Mouse (Mus musculus): ENCODE data around the gene Sema4b.

The Sema4b gene

DNA sequence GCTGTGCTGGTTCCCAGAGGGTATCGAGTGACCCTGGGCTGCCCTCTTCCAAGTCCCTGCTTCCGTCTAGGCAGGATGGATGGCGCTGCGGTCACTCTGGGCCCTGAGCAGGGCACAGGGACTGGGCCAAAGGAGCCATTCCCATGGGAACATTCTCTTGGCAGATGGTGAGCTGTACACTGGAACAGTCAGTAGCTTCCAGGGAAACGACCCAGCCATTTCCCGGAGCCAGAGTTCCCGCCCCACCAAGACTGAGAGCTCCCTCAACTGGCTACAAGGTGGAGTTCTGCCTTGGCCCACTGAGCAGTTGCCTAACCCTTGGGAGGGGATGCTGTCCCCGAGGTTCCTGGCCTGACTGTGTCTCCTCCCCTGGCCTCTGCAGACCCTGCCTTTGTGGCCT is 29.9 kb downstream of the Sema4b start:
- no peak for DNase-seq (ENCODE audit: low spot score)

DNA sequence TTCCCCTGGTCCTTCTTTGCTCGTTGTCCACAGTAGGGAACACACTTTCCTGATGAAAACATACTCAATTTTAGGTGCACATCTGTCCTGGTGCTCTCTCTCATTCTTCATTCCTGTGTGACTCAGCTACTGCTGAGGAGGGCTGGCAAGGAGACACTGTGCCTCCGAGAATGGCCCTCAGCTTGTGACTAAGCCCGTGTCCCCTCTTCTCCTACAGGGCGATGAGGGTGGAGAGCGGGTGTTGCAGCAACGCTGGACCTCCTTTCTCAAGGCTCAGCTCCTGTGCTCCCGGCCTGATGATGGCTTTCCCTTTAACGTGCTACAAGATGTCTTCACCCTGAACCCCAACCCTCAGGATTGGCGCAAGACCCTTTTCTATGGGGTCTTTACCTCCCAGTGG is 32.0 kb downstream of the Sema4b start:
- no peak for DNase-seq (ENCODE audit: low spot score)

DNA sequence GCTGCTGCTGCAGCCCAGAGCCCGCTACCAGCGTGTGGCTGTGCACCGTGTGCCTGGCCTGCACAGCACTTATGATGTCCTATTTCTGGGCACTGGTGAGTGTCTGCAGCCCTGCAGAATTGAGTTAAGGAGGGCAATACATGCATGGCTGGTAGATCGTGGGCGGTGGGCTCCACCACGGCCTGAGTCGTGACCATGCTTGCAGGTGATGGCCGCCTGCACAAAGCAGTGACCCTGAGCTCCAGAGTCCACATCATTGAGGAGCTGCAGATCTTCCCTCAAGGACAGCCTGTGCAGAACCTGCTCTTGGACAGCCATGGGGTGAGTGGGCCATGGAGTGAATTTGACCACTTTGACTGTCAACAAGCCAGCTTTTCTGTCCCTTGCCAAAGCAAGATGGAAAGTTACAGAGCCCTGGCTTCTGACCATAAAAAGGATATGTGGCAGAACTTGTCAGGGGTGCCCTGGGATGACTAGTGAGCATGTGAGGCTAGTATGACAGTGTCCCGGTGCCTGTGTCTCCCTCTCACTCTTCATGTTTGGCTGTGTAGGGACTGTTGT is 33.7 kb downstream of the Sema4b start:
- no peak for DNase-seq (ENCODE audit: low spot score)

DNA sequence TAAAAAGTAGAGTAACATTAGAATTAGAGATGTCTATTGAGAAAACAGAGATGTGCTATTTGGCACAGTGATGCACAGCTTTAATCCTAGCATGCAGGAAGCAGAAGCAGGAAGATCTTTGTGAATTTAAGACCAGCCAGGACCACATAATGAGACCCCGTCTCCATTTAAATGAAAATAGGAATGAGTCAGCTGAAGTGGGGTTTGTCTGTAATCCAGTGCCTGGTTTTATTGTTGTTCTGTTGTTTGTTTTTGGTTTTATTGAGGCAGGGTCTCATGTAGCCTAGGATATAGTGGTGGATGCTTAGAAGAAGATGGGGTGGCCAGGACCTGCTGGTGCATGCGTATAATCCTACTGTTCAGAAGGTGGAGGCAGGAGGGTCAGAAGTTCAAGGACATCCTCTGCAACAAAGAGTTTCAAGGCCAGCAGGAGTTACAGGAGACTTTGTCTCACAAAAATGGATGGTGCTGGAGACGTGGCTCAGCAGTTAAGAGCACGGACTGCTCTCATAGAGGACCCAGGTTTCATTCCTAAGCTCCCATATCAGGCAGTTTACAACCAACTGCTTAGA is 34.6 kb downstream of the Sema4b start:
- no peak for DNase-seq (ENCODE audit: low spot score)

DNA sequence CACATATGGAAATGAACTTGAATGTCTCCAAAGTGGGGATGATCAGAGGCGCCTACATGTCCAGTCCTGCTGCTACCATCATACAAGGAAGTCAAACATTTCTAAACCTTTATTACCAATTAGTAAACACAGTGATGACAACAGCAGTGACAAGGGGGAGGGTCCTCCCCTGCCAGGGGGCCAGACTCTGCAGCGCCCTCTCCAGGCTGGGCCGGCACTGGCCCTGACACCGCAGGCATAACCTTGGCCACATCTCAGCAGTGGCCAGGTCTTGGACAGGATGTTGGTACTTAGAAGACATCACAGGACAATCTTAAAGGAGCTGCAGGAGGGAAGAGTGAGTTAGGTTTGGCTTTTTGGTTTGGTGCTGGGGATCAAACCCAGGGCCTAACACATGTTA is 40.4 kb downstream of the Sema4b start:
- DNase-seq (ENCODE audit: low spot score), result no peak

DNA sequence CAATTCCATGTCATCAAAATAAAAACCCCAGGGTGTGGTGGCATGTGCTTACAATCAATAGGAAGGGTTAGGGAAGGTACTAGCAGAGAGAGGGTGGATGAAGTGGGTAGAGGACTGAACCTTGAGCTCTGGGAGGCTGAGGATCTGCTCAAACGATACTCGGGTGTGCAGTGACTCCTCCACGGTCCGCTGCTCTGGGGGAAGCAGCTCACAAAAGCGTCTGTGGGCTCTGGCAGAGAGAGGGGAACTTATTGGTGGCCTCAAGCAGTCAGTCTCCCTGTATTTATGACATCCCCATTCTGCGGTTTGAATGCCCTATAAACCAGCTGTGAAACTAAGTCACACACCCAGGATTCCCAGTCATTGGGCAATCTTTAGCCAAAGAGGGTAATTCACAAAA is 43.6 kb downstream of the Sema4b start:
- DNase-seq (ENCODE audit: low spot score), result no peak

DNA sequence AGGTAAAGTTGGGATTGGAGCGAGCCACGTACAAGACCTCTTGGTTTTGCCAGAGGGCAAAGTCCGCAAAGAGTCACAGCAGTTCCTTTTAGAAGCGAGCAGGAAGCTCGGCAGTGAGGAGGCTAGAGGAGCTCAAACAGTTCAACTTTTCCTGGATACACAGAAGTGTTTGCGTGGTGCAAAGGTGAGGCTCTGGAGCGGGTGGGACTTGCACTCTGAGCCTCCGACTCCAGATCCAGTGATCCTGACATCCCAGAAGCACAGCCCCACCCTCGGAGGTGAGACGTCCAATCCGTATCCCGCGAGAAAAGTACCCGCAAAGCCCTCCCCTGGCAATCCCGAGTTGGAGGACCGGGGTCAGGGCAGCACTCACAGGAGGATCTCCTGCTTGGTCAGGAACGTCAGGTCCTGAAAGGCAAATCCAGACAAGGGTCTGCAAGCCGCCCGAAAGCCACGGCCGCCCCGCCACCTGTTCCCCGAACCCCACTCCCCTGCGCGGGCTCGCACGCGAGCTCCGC is 45.4 kb downstream of the Sema4b start:
- DNase-seq (ENCODE audit: low spot score), result no peak

DNA sequence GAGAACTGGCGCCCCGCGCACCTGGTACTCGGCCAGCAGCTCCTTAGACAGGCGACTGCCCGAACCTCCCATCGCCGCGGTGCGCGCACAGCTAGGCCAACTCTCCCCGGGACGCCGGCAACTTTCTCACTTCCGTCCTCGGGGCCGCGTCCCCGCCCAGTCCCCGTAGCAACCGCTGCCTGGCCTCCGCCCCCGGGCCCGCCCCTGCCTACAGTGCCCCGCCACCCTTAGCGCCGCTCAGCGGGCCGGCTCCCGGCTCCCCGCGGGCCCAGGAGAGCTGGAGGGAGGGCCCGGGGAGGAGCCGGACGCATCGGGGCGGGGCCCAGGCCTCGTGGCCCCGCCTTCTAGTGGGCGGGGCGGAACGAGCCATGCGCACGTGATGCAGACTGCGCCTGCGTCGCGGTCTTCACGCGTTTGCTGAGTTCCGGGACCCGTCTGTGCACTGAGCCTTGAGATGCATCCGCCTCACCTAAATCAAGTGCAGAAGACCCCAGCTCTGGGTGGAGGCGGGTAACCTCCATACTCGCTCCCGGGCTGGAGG is 45.9 kb downstream of the Sema4b start, which contains the start of the genes Cib1 and Gdpgp1:
Cib1 (minus strand) TSS at position 325 of the 541 bp plus-strand sequence.
Gdpgp1 (plus strand) TSS at position 377 of the 541 bp plus-strand sequence.
- peak; percentile 98 for DNase-seq (ENCODE audit: low spot score)

DNA sequence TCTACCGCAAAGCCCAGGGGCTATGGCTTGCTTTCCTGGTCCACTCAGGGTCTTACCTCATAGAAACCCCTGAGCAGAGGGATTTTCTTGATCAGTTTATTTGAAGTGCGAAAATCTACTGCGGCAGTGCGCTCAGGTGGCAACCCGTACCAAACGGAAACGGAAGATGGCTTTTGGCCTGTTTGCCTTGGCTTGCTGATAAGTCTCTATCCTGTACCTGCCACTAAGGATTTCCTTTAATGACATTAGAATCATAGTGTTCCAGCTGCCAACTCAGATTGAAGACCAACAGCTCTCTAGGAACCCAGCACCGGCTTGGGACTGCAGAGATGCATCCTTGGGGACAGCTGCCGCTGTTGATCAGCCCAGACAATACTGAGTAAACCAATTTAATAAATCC is 47.2 kb downstream of the Sema4b start:
- DNase-seq (ENCODE audit: low spot score), result no peak

DNA sequence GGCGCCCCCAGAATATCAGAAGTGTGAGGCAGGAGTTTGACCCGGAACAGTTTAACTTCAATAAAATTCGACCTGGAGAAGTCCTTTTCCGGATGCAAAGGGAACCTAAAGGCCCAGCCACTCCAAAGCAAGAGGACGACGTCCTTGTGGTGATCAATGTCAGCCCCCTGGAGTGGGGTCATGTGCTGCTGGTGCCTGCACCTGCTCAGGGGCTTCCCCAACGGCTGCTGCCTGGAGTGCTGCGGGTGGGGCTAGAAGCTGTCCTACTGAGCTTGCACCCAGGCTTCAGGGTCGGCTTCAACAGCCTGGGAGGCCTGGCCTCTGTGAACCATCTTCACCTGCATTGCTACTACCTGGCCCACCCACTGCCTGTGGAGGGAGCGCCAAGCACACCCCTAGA is 51.9 kb downstream of the Sema4b start:
- DNase-seq (ENCODE audit: low spot score), result no peak

DNA sequence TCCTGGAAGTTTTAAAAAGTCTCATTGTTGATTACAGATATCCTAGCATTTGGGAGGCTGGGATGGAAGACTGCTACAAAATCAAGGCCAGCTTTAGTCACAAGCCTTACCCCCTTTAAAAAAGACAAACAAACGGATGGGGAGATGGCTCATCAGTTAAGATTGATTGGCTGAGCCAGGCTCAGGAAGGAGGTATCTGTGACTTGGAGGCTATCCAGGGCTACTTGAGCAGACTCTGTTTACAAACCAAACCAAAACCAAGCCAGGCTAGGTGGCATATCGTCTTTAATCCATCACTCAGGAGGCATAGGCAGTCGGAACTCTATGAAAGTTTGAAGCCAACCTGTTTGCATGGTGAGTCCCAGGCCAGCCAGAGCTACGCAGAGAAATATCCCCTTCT is 55.0 kb downstream of the Sema4b start:
- DNase-seq (ENCODE audit: low spot score), result no peak

DNA sequence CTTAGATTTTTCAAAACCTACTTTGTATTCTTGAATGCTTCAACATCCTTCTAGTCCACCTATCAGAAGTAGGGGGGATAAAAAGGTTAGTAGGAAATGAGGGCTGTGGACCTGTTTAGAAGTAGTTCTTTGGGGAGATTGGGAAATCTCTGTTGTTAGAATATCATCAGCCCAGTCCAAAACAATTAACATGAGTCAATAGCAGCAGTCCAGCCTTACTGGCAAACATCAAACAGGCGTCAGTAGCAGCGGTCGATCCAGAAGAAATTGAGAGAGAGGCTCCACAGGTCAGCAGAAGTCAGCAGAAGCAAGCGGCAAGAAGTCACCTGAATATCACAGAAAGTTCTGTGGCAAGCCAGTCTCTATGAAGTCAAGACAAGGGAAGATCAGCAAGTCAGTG is 58.2 kb downstream of the Sema4b start:
- no peak for DNase-seq (ENCODE audit: low spot score)

DNA sequence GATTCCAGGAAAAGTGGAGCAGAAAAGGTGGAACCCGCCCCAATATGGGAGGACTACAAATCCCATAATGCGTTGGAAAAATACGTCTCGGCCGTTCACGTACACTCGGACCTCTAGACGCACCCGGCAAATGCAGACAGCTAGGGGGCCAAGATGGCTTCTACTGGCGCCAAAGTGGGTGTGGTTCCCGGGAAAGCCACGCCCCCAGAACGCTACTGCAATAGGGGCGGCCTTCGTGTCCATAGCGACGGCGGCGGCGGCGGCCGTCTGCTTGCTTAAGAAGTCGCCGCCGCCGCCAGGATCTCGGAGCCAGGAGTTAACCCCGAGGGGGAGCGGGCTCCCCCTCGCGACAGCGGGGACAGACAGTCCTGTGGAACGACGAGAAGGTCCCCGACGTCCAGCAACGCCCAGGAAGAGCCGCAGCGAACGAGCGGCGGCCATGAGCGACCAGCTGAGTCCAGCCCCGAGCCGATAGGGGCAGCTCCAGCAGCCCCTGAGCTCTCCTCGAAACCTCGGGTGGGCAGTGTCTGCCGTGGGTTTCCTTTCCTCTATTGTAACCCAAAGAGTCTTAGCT is 59.6 kb downstream of the Sema4b start, which contains the start of gene Ttll13:
Ttll13 (plus strand) TSS at position 229 of the 574 bp plus-strand sequence.
- peak; percentile 99 for DNase-seq (ENCODE audit: low spot score)

DNA sequence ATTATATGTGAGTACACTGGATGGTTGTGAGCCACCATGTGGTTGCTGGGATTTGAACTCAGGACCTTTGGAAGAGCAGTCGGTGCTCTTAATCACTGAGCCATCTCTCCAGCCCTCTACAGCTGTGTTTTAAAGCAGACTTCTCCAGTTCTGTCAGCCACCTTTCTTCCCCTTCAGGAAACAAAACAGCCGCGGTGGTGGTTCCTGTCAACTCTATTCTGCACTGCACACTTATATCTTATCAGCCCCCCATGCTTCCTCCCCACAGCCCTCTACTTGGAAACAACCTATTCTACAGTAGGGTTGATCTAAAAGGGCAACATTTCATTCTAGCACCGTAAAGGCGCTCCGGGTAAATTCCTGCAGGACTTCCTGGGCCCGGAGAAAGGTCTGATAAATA is 60.2 kb downstream of the Sema4b start:
- DNase-seq (ENCODE audit: low spot score), result no peak

DNA sequence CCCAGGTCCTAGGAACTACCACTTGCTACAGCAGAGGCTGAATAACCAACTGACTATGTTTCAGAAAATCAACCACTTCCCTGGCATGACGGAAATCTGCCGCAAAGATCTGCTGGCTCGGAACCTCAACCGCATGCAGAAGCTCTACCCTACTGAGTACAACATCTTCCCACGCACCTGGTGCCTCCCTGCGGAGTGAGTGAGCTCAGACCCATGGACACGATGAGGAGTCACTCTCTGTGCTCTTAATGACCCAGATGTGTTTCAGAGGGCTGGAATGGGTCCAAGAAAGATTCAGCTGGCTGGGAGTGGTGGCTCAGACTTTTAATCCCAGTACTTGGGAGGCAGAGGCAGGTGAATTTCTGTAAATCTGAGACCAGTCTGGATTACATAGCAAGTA is 65.8 kb downstream of the Sema4b start:
- no peak for DNase-seq (ENCODE audit: low spot score)

DNA sequence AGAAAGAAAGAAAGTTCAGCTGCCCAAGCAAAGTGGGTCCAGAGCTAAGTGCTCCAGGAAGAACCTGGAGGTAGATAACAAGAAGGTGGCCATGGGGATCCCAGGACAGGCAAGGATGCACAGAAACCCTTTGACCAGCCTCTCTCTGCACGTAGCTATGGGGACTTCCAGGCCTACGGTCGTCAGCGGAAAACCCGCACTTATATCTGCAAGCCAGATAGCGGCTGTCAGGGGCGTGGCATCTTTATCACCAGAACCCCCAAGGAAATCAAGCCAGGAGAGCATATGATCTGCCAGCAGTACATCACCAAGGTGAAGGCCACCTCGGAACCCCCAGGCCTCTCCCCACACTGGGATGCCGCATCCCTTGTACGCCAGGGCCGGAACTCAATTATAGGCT is 66.2 kb downstream of the Sema4b start:
- DNase-seq (ENCODE audit: low spot score), result no peak

DNA sequence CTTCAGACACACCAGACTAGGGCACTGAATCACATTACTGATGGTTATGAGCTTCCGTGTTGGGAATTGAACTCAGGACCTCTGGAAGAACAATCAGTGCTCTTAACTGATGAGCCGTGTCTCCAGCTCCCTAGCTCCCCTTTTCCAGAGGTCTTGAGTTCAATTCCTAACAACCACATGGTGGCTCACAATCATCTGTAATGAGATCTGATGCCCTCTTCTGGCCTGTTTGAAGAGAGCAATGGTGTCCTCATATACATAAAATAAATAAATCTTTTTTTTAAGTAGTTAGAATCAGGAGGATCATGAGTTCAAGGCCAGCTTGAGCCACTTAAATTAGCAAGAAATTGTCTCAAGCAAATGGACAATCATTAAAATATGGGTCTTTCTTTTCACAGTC is 69.3 kb downstream of the Sema4b start:
- DNase-seq (ENCODE audit: low spot score), result no peak

DNA sequence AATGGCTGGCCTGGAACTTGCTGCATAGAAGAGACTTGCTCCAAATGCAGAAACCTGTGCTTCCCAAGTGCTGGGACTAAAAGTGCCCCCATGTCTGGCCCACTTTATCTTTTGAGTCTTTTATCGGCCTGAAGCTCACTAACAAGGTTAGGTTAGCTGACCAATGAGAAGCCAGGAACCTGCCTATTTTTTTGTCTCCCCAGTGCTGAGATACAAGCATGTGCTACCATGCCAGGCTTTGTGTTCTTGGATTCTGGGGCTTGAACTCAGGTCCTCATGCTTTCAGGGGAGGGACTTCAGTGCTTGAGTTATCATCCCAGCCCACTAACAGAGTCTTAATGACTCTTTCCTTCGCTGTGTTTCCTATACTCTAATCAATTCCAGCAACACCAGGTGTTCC is 71.1 kb downstream of the Sema4b start:
- DNase-seq (ENCODE audit: low spot score), result no peak

DNA sequence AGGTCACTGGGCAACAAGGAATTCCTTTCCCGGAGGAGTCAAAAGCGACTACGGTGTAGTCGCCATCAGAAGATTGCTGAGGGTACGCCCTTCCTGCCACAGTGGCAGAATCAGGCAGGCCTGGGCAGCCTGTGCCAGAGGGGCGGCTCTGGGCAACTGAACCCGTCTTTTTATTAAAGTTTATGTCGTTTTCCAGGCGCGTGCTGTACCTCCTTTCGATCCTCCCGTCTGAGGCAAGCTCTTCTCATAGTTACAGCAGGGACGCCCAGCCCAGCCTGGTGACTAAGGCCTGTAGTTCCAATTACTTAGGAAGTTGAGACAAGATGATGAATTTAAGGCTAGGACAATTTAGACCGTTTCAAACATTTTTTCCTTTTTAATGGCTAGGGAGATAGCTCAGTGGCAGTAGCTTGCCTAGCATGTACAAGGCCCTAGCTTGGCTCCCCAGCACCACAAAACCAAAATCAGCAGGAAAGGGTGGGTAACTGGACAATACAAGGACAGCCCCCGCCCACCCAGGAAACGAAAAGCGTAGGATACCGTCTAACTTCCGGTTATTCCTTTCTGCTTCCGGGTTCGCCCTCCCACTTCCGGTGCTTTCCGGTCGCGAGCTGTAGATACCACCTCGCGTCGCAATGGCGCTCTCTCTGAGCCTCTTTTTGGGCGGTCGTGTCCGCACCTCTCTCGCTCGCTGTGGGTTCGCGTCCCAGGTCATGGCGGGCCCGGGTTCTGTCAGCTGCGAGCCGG is 74.2 kb downstream of the Sema4b start, which contains the start of gene Ngrn:
Ngrn (plus strand) TSS at position 591 of the 747 bp plus-strand sequence.
- DNase-seq (ENCODE audit: low spot score), result peak; percentile 88

DNA sequence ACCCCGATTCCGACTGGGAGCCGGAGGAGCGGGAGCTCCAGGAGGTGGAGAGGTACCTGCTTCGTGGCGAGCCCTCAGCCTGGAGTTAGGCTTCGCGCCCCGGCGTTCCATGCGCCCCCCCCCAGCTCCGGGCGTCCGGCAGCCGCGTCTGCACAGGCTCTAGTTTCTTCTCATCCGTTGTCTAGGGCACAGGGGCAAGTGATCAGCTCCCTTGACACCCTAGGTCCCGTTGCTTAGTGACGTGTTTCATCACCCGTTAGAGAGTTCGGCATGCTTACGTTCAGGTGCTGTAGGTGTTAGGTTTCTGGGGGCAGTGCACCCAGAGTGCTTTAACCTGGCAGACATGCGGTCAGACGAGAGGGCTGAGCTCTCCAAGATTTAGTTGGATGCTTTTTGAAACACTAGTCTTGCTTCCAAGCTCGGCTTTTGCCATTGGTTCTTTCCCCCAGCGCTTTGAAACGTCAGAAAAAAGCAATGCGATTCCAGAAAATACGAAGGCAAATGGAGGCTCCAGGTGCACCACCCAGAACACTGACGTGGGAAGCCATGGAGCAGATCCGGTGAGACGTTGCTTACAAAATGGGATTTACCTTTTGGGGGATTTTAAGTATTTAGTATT is 74.8 kb downstream of the Sema4b start:
- DNase-seq (ENCODE audit: low spot score), result no peak

DNA sequence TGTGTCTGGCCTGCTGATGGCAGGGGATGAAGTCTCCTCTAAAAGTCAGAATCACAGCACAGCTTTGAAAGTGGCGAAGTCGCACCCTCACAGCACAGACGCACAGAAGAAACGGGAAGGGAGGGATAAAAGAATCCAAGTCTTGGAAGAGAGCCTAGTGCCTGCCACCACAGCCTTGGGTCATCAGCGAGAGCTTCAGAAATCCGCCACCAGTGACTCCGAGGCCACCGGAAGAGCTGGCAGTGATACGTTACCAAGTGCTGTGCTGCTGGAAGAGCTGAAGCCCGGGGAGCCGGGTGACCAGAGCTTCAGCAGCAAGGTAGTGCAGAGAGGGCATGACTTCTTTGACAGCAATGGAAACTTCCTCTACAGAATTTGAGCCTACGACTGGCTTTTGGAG is 78.0 kb downstream of the Sema4b start:
- no peak for DNase-seq (ENCODE audit: low spot score)

DNA sequence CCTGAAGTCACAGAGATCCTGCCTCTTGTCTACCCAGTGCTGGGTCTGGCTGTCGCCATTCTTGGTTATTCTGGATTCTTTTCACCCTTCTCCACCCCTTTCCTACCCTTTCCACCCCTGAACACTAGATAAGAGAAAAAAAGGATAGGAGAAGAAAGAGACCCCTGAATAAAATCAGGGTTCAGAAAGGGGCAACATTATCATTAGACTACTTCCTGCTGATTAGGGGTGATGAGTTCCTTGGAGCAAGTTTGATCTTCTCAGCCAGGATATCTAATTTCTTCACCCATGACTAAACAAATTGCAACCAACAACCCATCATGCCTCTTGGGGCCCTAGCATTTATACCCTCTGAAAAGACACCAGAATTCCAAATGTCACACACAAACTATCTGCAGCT is 81.1 kb downstream of the Sema4b start:
- no peak for DNase-seq (ENCODE audit: low spot score)
